In genomic region chr5:31916241-31916640, GRCm38 (mm10) we compare ENCODE assay signal across 23 mouse cellular contexts.
DNase-seq lines count a peak whose midpoint lies in the region; ATAC-seq and TF ChIP-seq lines count a peak whose summit lies in the region.
"Had no signal": no experiment of that assay in that cellular context is flagged by ENCODE, and none has a peak within 500 bp of the region (broad histone marks: within the 10 kb centered on the region; RNA-seq: fewer than 3 reads in every experiment).

No protein-coding gene starts in this region.

- H3K27ac ChIP-seq in heart, embryonic 16.5 days (ENCODE audit: low read length) = no peak overlapping the region
- H3K27ac ChIP-seq in heart, embryonic 10.5 days = no peak overlapping the region
- H3K27ac ChIP-seq in limb, embryonic 14.5 days (replicated peaks; ENCODE audit: low read depth, low read length) = no peak overlapping the region
- H3K27ac ChIP-seq in limb, embryonic 10.5 days = no peak overlapping the region
- peak overlapping the region; percentile 93 for H3K27ac ChIP-seq in embryonic fibroblast, embryonic 13.5 days (ENCODE audit: insufficient read depth, low read length)
- H3K27ac ChIP-seq: embryonic facial prominence, embryonic 13.5 days; hindbrain, embryonic 10.5 days; hindbrain, embryonic 15.5 days; limb, embryonic 12.5 days; liver, embryonic 12.5 days; midbrain, embryonic 12.5 days had no signal

- ATAC-seq in heart, embryonic 16.5 days (replicated peaks; ENCODE audit: extremely low read depth, insufficient read depth, low FRiP score) = peak; percentile 65
- no peak for ATAC-seq in limb, embryonic 14.5 days (ENCODE audit: low FRiP score, low read depth)
- ATAC-seq: forebrain, embryonic 16.5 days; inflammation-experienced regulatory T-cells, adult 6 months; liver, embryonic 12.5 days; liver, postnatal 0 days had no signal

- no peaks in the 10 kb centered on the region for H3K27me3 ChIP-seq in heart, embryonic 16.5 days (ENCODE audit: control insufficient read depth, insufficient read depth, low read length)
- no peaks in the 10 kb centered on the region for H3K27me3 ChIP-seq in heart, embryonic 10.5 days (ENCODE audit: insufficient read depth, poor library complexity, severe bottlenecking)
- no peaks in the 10 kb centered on the region for H3K27me3 ChIP-seq in limb, embryonic 14.5 days (ENCODE audit: control insufficient read depth, insufficient read depth, low read length)
- H3K27me3 ChIP-seq in limb, embryonic 10.5 days (ENCODE audit: low read depth, poor library complexity, severe bottlenecking) = no peaks in the 10 kb centered on the region
- H3K27me3 ChIP-seq: embryonic facial prominence, embryonic 13.5 days; hindbrain, embryonic 15.5 days; limb, embryonic 12.5 days; liver, embryonic 12.5 days; midbrain, embryonic 12.5 days had no signal

- no peak for DNase-seq in heart, embryonic 10.5 days (ENCODE audit: low spot score)
- peak; percentile 65 for DNase-seq in limb, embryonic 14.5 days (ENCODE audit: low spot score)
- no peak for DNase-seq in limb, embryonic 10.5 days (ENCODE audit: low spot score)
- peak; percentile 57 for DNase-seq in NIH3T3 (ENCODE audit: low read depth)
- no peak for DNase-seq in spleen, postnatal 4 days (ENCODE audit: low spot score in 2 of 2)
- DNase-seq: adrenal gland, adult 8-10 months; B cell, adult 2 months; cerebellum, adult 9-10 months; kidney, adult 2 months; kidney, postnatal 14 days; liver, postnatal 0 days; thymus, postnatal 4 days had no signal

- no peak for TF ChIP-seq CTCF in embryonic fibroblast, embryonic 13.5 days (IDR thresholded peaks at IDR 0.05; ENCODE audit: borderline replicate concordance, insufficient read depth, low read length)

- no peak overlapping the region for H3K4me2 ChIP-seq in heart, embryonic 16.5 days (ENCODE audit: low read depth, low read length)
- H3K4me2 ChIP-seq in limb, embryonic 14.5 days (replicated peaks; ENCODE audit: low read depth, low read length, severe bottlenecking) = no peak overlapping the region
- H3K4me2 ChIP-seq: embryonic facial prominence, embryonic 13.5 days; hindbrain, embryonic 15.5 days; limb, embryonic 12.5 days; liver, embryonic 12.5 days; midbrain, embryonic 12.5 days had no signal

- H3K4me3 ChIP-seq in heart, embryonic 16.5 days (ENCODE audit: low read length) = no peak overlapping the region
- H3K4me3 ChIP-seq in heart, embryonic 10.5 days = no peak overlapping the region
- H3K4me3 ChIP-seq in limb, embryonic 14.5 days (replicated peaks; ENCODE audit: low read length) = no peak overlapping the region
- H3K4me3 ChIP-seq in limb, embryonic 10.5 days = no peak overlapping the region
- no peak overlapping the region for H3K4me3 ChIP-seq in embryonic fibroblast, embryonic 13.5 days (ENCODE audit: insufficient read depth, low read length)
- H3K4me3 ChIP-seq: embryonic facial prominence, embryonic 13.5 days; erythroblast, embryonic 14.5 days; hindbrain, embryonic 10.5 days; hindbrain, embryonic 15.5 days; limb, embryonic 12.5 days; liver, embryonic 12.5 days; midbrain, embryonic 12.5 days had no signal

- peaks cover 3% of the 10 kb centered on the region for H3K4me1 ChIP-seq in heart, embryonic 16.5 days (ENCODE audit: control insufficient read depth, insufficient read depth, low read length)
- H3K4me1 ChIP-seq in heart, embryonic 10.5 days = no peaks in the 10 kb centered on the region
- H3K4me1 ChIP-seq in limb, embryonic 14.5 days (ENCODE audit: control insufficient read depth, insufficient read depth, low read length) = no peaks in the 10 kb centered on the region
- peaks cover 8% of the 10 kb centered on the region; the same call in 1 of the 2 replicates for H3K4me1 ChIP-seq in limb, embryonic 10.5 days
- peaks cover 7% of the 10 kb centered on the region for H3K4me1 ChIP-seq in embryonic fibroblast, embryonic 13.5 days (ENCODE audit: control insufficient read depth, insufficient read depth, low read length)
- H3K4me1 ChIP-seq: hindbrain, embryonic 10.5 days; hindbrain, embryonic 15.5 days; midbrain, embryonic 12.5 days had no signal

- 63% methylated on average over 7 of the region's 7 CpGs for WGBS in heart, embryonic 16.5 days
- 71% methylated on average over 7 of the region's 7 CpGs for WGBS in heart, embryonic 10.5 days
- WGBS in limb, embryonic 14.5 days = 52% methylated on average over 7 of the region's 7 CpGs
- WGBS in limb, embryonic 10.5 days = 75% methylated on average over 7 of the region's 7 CpGs

- no peak for TF ChIP-seq POLR2A in limb, embryonic 14.5 days (IDR thresholded peaks at IDR 0.05; ENCODE audit: borderline replicate concordance, extremely low read depth, insufficient read depth, insufficient read length)
- TF ChIP-seq POLR2A in embryonic fibroblast, embryonic 13.5 days (IDR thresholded peaks at IDR 0.05; ENCODE audit: low read depth, low read length) = no peak

- H3K9ac ChIP-seq in heart, embryonic 16.5 days (ENCODE audit: low read length) = no peak overlapping the region
- no peak overlapping the region for H3K9ac ChIP-seq in limb, embryonic 14.5 days (ENCODE audit: low read depth, low read length, severe bottlenecking)
- H3K9ac ChIP-seq: embryonic facial prominence, embryonic 13.5 days; hindbrain, embryonic 15.5 days; limb, embryonic 12.5 days; liver, embryonic 12.5 days; liver, postnatal 0 days; midbrain, embryonic 12.5 days had no signal

- no peaks in the 10 kb centered on the region for H3K36me3 ChIP-seq in heart, embryonic 16.5 days (ENCODE audit: control insufficient read depth, insufficient read depth)
- H3K36me3 ChIP-seq in heart, embryonic 10.5 days = no peaks in the 10 kb centered on the region
- H3K36me3 ChIP-seq in limb, embryonic 14.5 days (ENCODE audit: control insufficient read depth, insufficient read depth, low read length) = no peaks in the 10 kb centered on the region
- no peaks in the 10 kb centered on the region for H3K36me3 ChIP-seq in limb, embryonic 10.5 days
- H3K36me3 ChIP-seq: embryonic facial prominence, embryonic 13.5 days; hindbrain, embryonic 10.5 days; hindbrain, embryonic 15.5 days; limb, embryonic 12.5 days; liver, embryonic 12.5 days; midbrain, embryonic 12.5 days had no signal

- no peaks in the 10 kb centered on the region for H3K9me3 ChIP-seq in heart, embryonic 16.5 days (replicated peaks; ENCODE audit: control insufficient read depth, low read length)
- H3K9me3 ChIP-seq in heart, embryonic 10.5 days = no peaks in the 10 kb centered on the region
- no peaks in the 10 kb centered on the region for H3K9me3 ChIP-seq in limb, embryonic 14.5 days (ENCODE audit: control insufficient read depth, low read length)
- no peaks in the 10 kb centered on the region for H3K9me3 ChIP-seq in limb, embryonic 10.5 days (replicated peaks)
- H3K9me3 ChIP-seq: embryonic facial prominence, embryonic 13.5 days; hindbrain, embryonic 10.5 days; hindbrain, embryonic 15.5 days; limb, embryonic 12.5 days; liver, embryonic 12.5 days; midbrain, embryonic 12.5 days had no signal

Comparison
In these comparisons a context has a peak if more than half of its experiments do, and no peak if none do; other contexts are left out.
1. DNase-seq: peak in limb, embryonic 14.5 days (single experiment) and NIH3T3 (single experiment); none in heart, embryonic 10.5 days (single experiment), limb, embryonic 10.5 days (single experiment) and spleen, postnatal 4 days (0 of 2).